Mouse (Mus musculus) ES-Bruce4 (cell line): ENCODE results near the gene Zmynd19.

Source experiments
- EP300 ChIP-seq: IDR thresholded peaks from 2 replicates; pipeline ENCODE4 v1.6.1; 2011; ENCODE audit warnings: low read depth, low read length; ENCODE audit not compliant: insufficient read depth
- POLR2A ChIP-seq: IDR thresholded peaks from one replicate; pipeline ENCODE4 v1.8.1; 2011; ENCODE audit warnings: low read length; ENCODE audit not compliant: insufficient read depth

- no peak for TF ChIP-seq EP300
- no peak for TF ChIP-seq POLR2A
Measured at GRCm38 (mm10) chr2:24942092-24942491, 7.5 kb upstream of the Zmynd19 start.
